Mouse (Mus musculus): Measurements from ENCODE around the gene Pon1.

DNA sequence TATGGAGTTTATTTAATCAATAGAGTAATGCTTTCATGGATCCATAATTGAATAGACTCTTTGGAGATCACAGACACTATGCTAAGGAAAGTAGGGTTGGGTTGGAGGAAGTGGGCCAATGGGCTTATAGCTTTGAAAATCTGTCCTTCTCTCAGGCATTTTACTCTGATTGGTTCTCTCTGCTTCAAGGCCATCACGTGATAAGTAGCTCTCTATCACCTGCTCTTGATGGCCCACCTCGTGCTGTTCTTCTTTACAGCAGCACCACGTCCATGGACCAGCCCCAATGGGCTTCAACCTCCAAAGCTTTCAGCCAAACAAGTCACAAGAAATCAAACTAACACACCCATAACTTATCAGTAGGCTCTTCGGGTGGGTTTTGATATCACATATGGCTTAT lies 3.0 kb downstream of the Pon1 start:
- TF ChIP-seq POLR2A (IDR thresholded peaks at IDR 0.05; ENCODE audit: borderline replicate concordance, extremely low read depth, insufficient read depth, insufficient read length, poor library complexity, severe bottlenecking), result no peak
- no peak for TF ChIP-seq CTCF (IDR thresholded peaks at IDR 0.05; ENCODE audit: borderline replicate concordance, extremely low read depth, insufficient read depth, insufficient read length)
